Mouse (Mus musculus): Measurements from ENCODE around the gene Crp.

The Crp gene

GRCm38 (mm10) chr1:172711962-172712361 is 14.1 kb downstream of the Crp start:
- in situ Hi-C loops (cut with MboI, MseI), result no loop called here

DNA sequence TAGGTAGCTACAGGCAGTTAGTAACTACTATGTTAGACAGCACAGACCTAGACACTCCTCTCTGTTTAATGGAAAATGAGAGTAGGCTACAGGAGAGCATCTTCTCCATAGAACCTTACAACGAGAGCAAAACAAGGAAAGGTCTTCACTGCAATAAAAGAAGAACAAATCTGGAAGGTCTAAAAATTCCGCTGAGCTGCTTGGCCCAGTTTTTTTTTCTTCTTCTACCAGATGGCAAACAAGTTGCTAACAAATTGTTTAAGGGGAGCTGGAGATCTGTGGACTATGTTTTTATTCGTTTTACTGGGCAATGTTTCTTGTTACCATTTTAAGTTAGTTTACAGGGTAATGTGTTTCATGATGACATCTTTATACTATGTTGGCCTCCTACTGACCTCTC is 53.4 kb downstream of the Crp start:
- in situ Hi-C loops (cut with MboI, MseI), result no loop called here

GRCm38 (mm10) chr1:172755151-172755550 is 57.3 kb downstream of the Crp start:
- in situ Hi-C loops (cut with MboI, MseI), result no loop called here

- in situ Hi-C loops (cut with MboI, MseI), result no loop called here
These were observed 61.7 kb downstream of the Crp start for GRCm38 (mm10) chr1:172759525-172759924.

- in situ Hi-C loops (cut with MboI, MseI), result no loop called here
These were observed 81.3 kb downstream of the Crp start for GRCm38 (mm10) chr1:172779195-172779594.

DNA sequence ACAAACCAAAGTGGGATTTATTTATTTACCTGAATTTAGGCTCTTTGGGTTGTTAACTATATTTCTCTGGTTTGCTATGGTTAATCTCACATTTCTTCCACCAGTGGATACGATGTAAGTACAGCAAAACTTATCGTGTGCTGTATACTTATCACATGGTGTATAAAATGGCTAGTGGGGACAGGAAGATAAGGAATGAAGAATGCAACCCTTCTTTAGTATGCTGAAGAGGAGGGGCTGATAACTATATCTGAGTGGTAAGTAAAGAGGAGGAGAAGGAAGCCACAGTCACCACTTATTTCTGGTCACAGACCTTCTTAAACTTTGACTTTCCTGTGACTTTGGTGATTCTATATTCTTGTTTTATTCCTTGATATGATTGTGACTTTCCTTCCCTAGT is 87.5 kb downstream of the Crp start:
- in situ Hi-C loops (cut with MboI, MseI), result no loop called here

DNA sequence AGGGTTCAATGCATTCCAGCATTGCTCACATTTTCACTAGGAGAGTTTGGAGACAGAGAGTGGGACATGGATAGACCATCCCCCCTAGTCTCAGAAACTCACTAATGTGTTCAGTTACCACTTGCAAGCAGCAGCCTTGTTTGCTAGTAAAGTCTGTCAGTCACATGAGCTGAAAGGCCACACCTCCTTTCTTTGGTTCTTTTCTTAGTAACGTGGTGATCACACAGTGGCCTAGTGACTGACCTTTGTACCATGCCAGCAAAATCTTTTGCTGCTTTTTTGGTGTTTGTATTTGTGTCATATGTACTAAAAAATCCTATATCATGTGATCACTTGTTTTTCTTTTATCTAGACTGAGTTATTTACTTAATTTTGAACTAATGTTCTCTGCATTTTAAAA is 88.0 kb downstream of the Crp start:
- in situ Hi-C loops (cut with MboI, MseI), result no loop called here

DNA sequence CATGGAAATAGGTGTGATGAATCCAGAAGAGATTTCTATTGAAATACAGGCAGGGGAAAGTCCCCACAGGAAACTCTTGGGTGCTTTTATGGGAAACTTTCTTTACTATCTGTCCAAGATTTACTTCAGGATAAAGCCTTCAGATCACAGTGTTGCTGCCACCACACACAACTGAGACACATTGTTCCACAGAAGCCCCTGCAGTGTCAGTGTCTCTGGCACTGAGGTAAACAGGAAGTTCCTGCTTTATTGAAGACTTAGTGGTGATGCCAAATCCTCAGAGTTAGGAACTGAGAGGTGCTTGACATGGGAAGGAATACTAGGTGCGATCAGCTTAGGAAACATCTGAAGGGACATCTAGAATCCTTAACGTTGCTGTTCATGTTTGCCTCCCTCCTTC is 131.1 kb downstream of the Crp start:
- in situ Hi-C loops (cut with MboI, MseI), result no loop called here

DNA sequence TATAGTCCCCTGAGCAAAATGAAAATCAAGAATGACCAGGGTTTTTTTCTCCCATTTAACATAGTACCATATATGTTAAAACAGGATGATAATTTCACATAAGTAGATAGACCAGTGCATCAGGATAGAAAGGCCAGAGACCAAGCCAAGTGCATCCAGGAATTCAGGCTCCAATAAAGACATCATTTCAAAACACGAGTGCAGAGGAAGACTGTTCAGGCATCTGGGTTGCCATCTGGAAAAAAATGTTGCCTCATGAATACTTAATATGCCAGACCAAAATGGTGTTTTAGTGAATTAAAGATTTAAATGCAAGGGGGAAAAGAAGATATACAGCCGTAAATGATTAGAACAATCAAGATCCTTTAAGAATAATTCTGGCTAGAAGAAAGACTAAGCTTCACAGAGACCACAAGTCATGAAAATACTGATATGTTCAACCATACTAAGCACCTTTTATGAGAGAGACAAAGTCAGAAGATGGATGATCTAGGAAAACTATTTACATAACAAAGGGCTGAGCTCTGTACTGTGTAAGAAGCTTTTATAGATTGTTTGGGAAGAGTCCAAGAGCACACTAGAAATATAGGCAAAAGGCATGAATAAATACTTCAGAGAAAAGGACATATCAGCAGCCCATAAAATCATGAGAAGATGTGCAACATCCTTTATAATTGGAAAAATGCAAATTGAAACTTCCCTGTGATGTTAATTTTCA is 149.3 kb downstream of the Crp start:
- in situ Hi-C loops (cut with MboI, MseI), result no loop called here

GRCm38 (mm10) chr1:172848171-172848570 is 150.3 kb downstream of the Crp start:
- in situ Hi-C loops (cut with MboI, MseI), result no loop called here

GRCm38 (mm10) chr1:172875265-172875664 is 177.4 kb downstream of the Crp start:
- in situ Hi-C loops (cut with MboI, MseI), result no loop called here

GRCm38 (mm10) chr1:172876675-172877074 is 178.8 kb downstream of the Crp start:
- in situ Hi-C loops (cut with MboI, MseI), result no loop called here

All from regulatory T cell (primary cell).